Mouse (Mus musculus) spleen, adult 2 months (tissue): ENCODE data around the gene Hcn3. TPM values are rescaled to one million over a fixed set of nuclear protein-coding genes. Genes with fewer than 3 reads are reported as not detected.

Experiments used
- DNase-seq, 2 experiments: peaks; one replicate each; pipeline versions ENCODE4 v3.0.0 to v3.0.0-alpha.2; 2012 to 2021; ENCODE audit warnings: low spot score in 2 of 2, low read depth in 1 of 2
- H3K27ac ChIP-seq: fragments of 200-500 bp; 2 replicates; pipeline ENCODE4 v1.5.1; 2012; ENCODE audit warnings: low read length, inconsistent platforms; ENCODE audit not compliant: insufficient read depth
- H3K27me3 ChIP-seq: fragments of 200-500 bp; 2 replicates; pipeline ENCODE4 v1.6.1; 2012; ENCODE audit warnings: mild to moderate bottlenecking, moderate library complexity, low read length, inconsistent platforms; ENCODE audit not compliant: control insufficient read depth, insufficient read depth
- H3K36me3 ChIP-seq: fragments of 200-500 bp; 2 replicates; pipeline ENCODE4 v1.6.1; 2012; ENCODE audit warnings: mild to moderate bottlenecking, low read length, inconsistent platforms; ENCODE audit not compliant: control insufficient read depth, insufficient read depth
- H3K4me1 ChIP-seq: fragments of 200-500 bp; 2 replicates; pipeline ENCODE4 v1.6.1; 2011; ENCODE audit warnings: inconsistent platforms; ENCODE audit not compliant: control insufficient read depth, insufficient read depth, insufficient read length
- H3K4me3 ChIP-seq: fragments of 200-500 bp; 2 replicates; pipeline ENCODE4 v1.5.1; 2011; ENCODE audit warnings: mild to moderate bottlenecking, inconsistent platforms; ENCODE audit not compliant: insufficient read depth, insufficient read length; ENCODE audit errors: extremely low read depth
- CTCF ChIP-seq: fragments of 200-500 bp; IDR thresholded peaks from 2 replicates; pipeline ENCODE4 v1.5.1; 2011; ENCODE audit warnings: mild to moderate bottlenecking, inconsistent platforms; ENCODE audit not compliant: insufficient read depth, insufficient read length, insufficient replicate concordance; ENCODE audit errors: extremely low read depth
- POLR2A ChIP-seq: fragments of 200-500 bp; IDR thresholded peaks from 2 replicates; pipeline ENCODE4 v1.6.1; 2011; ENCODE audit warnings: low read depth, low read length, inconsistent platforms
- WGBS: fragments of 180-500 bp; shearing (Covaris S2); methylation state at CpG from one replicate; pipeline ENCODE4 v1.1.7; 2018; 5-methylcytosine and 5-hydroxymethylcytosine counted together
- polyA plus RNA-seq: library from polyadenylated mRNA; depleted of rRNA; stranded (reverse); fragments of >200 nt; gene quantifications from 2 replicates; pipeline ENCODE4 v1.2.3, GENCODE M21; 2012

Gene Hcn3
- polyA plus RNA-seq, 1 experiment, result 3.3 TPM

DNA sequence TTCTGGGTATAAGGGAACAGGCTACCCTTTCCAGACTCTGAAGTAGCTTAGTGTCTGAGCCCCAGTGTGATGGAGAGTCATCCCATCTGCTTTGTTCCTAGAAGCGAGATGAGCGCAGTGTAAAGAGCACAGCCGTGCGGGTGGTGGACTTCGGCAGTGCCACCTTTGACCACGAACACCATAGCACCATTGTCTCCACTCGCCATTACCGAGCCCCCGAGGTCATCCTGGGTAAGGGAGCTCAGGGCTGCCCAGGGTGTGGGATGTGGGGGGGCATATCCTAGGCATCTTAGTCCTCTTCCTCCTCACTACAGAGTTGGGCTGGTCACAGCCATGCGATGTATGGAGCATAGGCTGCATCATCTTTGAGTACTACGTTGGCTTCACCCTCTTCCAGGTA lies 14.8 kb upstream of the Hcn3 start:
- DNase-seq, result no peak
- 96% methylated on average over 11 of the region's 11 CpGs for WGBS
- Histone ChIP-seq H3K36me3 (peaks cover 50% of the 10 kb centered on the region), H3K27me3 (no peaks in the 10 kb centered on the region), H3K4me3 (no peak overlapping the region), H3K27ac (no peak overlapping the region), H3K4me1 (peaks cover 3% of the 10 kb centered on the region; the same call in 1 of the 2 replicates)
- TF ChIP-seq CTCF (no peak), POLR2A (no peak)

GRCm38 (mm10) chr3:89166945-89167344 lies 6.9 kb upstream of the Hcn3 start:
- Histone ChIP-seq H3K27ac (no peak overlapping the region), H3K4me1 (peaks cover 3% of the 10 kb centered on the region; the same call in 1 of the 2 replicates), H3K36me3 (peaks cover 35% of the 10 kb centered on the region), H3K4me3 (no peak overlapping the region), H3K27me3 (no peaks in the 10 kb centered on the region)
- DNase-seq, result no peak
- 95% methylated on average over 19 of the region's 19 CpGs for WGBS
- TF ChIP-seq POLR2A (no peak), CTCF (no peak)

DNA sequence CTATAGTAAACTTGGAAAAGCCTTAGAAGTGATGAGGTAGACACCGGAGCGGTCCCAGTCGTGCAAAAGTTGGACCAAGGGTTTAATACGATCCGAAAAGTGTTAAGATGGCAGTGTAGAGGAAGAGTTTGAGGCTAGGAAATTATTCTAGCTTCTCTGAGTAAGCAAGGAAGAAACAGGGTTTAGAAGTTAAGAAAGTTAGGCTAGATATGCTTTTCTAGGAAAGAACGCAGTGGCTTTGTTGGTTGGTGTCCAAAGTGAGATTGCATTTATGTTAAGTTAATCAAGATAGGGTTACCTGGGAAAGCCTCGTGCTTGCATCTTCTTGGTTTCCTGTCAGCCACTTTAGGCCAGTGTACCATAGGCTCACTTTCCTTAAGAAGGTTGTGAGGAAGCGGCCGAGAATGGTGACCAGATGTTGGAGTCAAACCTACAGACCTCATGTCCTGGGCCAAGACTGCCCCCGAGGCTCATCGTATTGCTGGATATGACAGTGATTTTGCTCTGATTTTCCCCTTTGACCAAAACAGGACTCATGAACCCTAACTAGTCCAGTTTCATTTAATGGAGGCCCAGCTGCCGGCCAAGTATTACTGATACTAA lies 5.4 kb upstream of the Hcn3 start:
- 21% methylated on average over 12 of the region's 12 CpGs for WGBS
- Histone ChIP-seq H3K36me3 (peaks cover 27% of the 10 kb centered on the region), H3K27me3 (no peaks in the 10 kb centered on the region), H3K27ac (peak overlapping the region; percentile 54), H3K4me3 (peak overlapping the region; percentile 65), H3K4me1 (peaks cover 3% of the 10 kb centered on the region; the same call in 1 of the 2 replicates)
- TF ChIP-seq POLR2A (no peak), CTCF (no peak)
- no peak for DNase-seq

DNA sequence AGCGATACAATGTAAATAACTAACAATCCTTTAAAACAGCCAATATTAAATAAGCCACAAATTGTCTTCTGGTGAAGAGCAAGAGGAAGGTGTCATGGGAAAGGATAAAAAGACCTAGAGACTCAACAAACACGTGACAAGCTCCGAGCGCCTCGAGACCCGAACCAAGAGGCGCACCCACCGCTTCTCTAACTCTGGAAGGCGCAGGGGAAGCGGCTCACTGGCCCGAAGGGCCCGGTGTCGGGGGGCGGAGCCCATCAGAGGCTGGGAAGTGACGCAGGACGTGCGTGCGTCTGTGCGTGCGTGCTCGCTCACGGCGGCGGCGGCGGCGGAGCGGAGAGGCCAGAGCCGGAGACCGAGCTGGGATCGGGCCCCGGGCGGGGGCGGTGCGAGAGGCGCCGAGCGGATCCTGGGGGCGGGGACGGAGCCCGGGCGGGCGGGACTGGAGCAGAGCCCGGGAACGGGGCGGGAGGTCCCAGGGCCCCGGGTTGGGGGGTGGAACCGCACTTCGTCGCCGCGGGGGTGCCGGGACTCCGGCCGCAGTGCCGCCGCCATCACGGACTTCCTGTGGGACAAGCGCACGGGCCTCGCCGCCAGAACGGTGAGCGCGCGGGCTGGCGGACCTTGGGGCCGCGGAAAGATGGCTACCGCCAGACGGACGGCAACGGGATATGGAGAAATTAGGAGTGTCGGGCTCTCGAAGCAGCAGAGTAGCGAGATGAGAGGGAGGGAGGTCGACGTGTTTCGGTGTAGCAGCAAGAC lies 4.7 kb upstream of the Hcn3 start, which contains the start of gene Clk2:
Clk2 (plus strand) TSS at position 290 of the 762 bp plus-strand sequence.
- Histone ChIP-seq H3K36me3 (peaks cover 21% of the 10 kb centered on the region), H3K27me3 (peaks cover 3% of the 10 kb centered on the region; the same call in 1 of the 2 replicates), H3K27ac (peak within 1 kb of the TSS; percentile 54), H3K4me3 (peak within 1 kb of the TSS; percentile 65), H3K4me1 (peaks cover 3% of the 10 kb centered on the region)
- under 1% methylated on average over 78 of the region's 79 CpGs for WGBS
- DNase-seq, result peak; percentile 74 to 93
- peak; percentile 77 for TF ChIP-seq POLR2A
- no peak for TF ChIP-seq CTCF

GRCm38 (mm10) chr3:89163643-89164245 lies 3.7 kb upstream of the Hcn3 start:
- H3K27me3 ChIP-seq, result peaks cover 7% of the 10 kb centered on the region
- no peak overlapping the region for H3K4me3 ChIP-seq
- H3K4me1 ChIP-seq, result peaks cover 5% of the 10 kb centered on the region
- WGBS, result 29% methylated on average over 5 of the region's 5 CpGs
- peak overlapping the region; percentile 27; the same call in 1 of the 2 replicates for H3K27ac ChIP-seq
- no peak for TF ChIP-seq POLR2A
- TF ChIP-seq CTCF, result no peak
- DNase-seq, result no peak
- H3K36me3 ChIP-seq, result peaks cover 12% of the 10 kb centered on the region

DNA sequence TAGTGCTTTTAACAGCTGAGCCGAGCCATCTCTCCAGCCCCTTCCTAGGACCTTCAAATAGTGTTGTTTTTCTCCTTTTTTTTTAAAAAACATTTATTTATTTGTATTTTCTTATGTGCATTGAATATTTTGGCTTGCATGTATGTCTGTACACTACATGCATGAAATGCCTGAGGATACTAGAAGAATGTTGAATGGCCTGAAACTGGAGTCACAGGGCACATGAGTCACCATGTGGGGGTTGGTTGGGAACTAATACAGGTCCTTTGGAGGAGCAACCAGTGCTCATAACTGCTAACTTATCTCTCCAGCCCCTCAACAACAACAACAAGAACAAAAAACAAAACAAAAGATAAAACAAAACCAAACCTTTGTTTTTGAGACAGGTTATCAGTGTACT lies 3.1 kb upstream of the Hcn3 start:
- no peak for DNase-seq
- Histone ChIP-seq H3K27ac (no peak overlapping the region), H3K4me1 (peaks cover 5% of the 10 kb centered on the region), H3K4me3 (no peak overlapping the region), H3K36me3 (peaks cover 6% of the 10 kb centered on the region), H3K27me3 (peaks cover 7% of the 10 kb centered on the region)
- TF ChIP-seq CTCF (no peak), POLR2A (no peak)
- 93% methylated on average over 1 of the region's 1 CpGs for WGBS
